Mouse (Mus musculus) megakaryocyte, embryonic 14.5 days (primary cell): ENCODE data around the gene Adprhl2.

Experiments used
- FLI1 ChIP-seq: IDR thresholded peaks from 2 replicates; pipeline ENCODE4 v1.6.1; 2012; ENCODE audit warnings: low read length, inconsistent platforms, mixed read lengths
- GATA1 ChIP-seq: IDR thresholded peaks from 3 replicates; pipeline ENCODE4 v1.6.1; 2012; ENCODE audit warnings: mixed read lengths, low read length, inconsistent platforms, borderline replicate concordance

- no peak for TF ChIP-seq GATA1
- no peak for TF ChIP-seq FLI1
Observed at GRCm38 (mm10) chr4:126287302-126287995, 34.1 kb downstream of the Adprhl2 start.
